Mouse (Mus musculus) kidney, postnatal 25 days (tissue): ENCODE measurements around the gene Casp7.
A peak's percentile ranks its signal among the peaks of the same experiment; 100 is the strongest.
"Not testable (repeated sequence)": the region's sequence is repeated elsewhere in the genome, so short reads cannot be mapped to it uniquely, and the experiment has no call there.

Experiments used
- DNase-seq, 2 experiments: peaks; one replicate each; pipeline ENCODE4 v3.0.0; 2021; ENCODE audit warnings: mixed read lengths in 2 of 2

Gene Casp7

DNA sequence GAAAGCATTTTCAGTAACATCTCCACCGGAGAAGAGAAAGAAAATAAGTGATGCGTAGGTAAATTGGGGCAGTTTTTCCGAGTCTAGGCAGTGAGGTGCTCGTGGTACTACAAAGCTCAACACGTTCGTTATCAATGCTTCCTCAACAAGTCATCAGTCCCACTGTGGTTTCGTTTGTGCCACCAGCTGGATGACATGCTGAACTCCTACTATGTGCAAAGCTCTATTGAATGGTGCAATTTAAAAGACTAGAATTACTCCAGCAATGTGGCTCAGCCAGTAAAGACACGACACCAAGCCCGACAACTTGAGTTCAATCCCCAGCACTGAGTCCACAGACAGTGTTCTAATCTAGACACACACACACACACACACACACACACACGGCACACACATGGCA, 10.8 kb upstream of the Casp7 start:
- DNase-seq: no peak

GRCm38 (mm10) chr19:56387726-56388302, 9.1 kb upstream of the Casp7 start:
- no peak for DNase-seq

DNA sequence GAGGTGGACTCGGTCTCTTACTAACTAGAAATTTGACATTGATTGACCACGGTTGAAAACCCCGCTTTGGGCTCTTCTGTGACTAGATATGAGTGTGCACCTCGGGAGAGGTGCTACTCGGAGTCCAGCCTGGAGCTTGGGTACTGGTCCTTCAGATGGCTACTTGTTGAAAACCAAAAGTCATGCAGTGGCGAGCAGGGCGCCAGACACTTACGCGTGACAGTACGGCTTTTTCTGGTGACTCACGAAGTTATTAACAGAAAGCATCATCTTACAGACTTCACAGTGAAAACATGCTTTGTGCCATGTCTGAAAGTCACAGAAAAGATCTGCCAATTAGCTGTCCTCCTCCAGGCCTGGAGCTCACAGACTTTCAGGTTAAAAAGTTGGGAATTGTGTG, 7.8 kb upstream of the Casp7 start:
- no peak for DNase-seq

DNA sequence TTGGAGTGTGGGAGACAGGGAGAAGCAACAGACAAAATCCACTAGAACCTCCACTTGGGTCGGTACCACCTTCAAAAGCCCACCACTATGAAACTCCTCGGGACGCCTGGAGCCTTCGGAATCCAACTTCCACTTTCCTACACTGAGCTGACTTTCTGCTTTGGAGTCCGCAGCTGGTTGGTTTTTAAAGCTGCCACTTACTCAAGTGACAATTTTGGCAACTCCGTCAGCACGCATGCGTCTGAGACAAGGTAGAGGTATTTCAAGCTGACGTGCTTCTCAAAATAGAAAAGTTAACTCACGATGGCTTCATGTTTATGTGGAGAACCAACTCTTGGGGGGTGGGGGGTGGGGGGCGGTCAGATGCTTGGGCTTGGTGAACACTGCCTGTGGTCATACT, 7.0 kb upstream of the Casp7 start, which contains the start of gene Nrap:
TSS of gene Nrap (minus strand) at position 159 of the 400 bp plus-strand sequence.
- no peak for DNase-seq

GRCm38 (mm10) chr19:56391307-56392046, 5.5 kb upstream of the Casp7 start:
- no peak for DNase-seq

- no peak for DNase-seq
Observed at GRCm38 (mm10) chr19:56393311-56393866, 3.5 kb upstream of the Casp7 start.

GRCm38 (mm10) chr19:56395183-56395935, 1.6 kb upstream of the Casp7 start:
- no peak for DNase-seq

DNA sequence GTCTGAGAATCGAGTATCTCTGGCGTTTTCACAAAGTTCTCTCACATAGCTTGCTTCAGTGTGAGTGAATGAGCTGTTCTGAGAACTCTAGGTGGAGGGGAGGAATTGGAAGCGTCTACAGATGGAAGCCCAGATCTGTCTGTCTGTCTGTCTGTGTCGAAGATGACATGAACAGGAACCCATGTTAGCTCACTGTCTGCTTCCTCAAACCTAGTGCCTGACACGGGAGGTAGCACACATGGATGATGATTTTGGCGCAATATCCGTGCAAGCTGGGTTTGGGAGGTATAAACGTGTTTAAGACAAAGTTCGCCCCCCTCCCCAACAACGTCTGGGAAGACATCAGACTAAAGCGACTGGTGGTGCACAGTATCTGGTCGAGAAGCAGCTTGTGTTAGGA, 702 bp upstream of the Casp7 start:
- DNase-seq: no peak

GRCm38 (mm10) chr19:56397663-56398527, 966 bp downstream of the Casp7 start:
- no peak for DNase-seq

DNA sequence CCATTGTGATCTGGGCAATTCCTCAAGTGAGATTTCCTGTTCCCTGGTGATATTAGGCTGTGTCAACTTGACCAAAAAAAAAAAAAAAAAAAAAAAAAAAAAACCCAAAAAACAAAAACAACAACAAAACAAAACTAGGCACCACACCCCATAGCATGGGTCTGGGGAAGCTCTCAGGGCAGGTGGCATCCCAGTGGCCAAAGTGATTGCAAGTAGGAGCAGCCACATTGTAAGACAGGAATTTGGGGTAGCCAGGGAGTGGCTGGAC, 1.5 kb downstream of the Casp7 start:
- DNase-seq: no peak

- peak; percentile 84 to 89 for DNase-seq
Observed at GRCm38 (mm10) chr19:56400200-56400599, 3.3 kb downstream of the Casp7 start.

DNA sequence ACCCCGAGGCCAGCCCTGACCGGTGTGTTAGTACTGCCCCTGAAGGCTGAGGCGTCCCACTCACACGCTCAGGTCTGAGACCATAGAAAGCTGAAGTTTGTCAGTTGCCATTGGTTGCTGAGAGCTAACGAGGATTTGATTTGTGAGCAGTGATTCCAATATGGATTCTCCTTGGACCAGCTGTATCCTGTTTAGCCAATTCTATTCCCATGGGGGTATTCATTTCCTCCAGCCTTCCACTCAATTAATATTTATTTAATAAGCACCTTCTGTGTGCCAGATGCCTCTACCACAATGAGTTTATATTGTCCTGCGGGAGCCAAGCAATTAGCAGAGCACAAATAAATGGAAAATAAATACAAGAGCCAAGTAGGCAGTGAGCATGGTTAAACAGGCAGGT, 4.9 kb downstream of the Casp7 start:
- no peak for DNase-seq

GRCm38 (mm10) chr19:56405824-56406223, 8.9 kb downstream of the Casp7 start:
- DNase-seq: no peak

- DNase-seq: peak in 1 of 2 experiments; percentile 24
Observed at GRCm38 (mm10) chr19:56406581-56406980, 9.7 kb downstream of the Casp7 start.

DNA sequence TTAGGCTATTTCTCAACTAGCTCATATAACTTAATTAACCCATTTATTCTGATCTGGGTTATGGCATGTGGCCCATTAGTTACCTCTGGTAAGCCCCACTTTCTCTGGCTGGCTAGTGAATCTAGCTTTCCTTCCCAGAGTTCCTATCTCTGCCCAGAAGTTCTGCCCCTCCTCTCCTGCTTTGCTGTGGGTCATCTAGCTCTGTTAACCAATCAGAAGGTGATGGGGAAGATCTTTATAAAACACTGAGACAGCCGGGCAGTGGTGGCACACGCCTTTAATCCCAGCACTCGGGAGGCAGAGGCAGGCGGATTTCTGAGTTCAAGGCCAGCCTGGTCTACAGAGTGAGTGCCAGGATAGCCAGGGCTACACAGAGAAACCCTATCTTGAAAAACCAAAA, 13.0 kb downstream of the Casp7 start:
- DNase-seq: not testable (repeated sequence)

GRCm38 (mm10) chr19:56418404-56418803, 21.5 kb downstream of the Casp7 start:
- DNase-seq: peak in 1 of 2 experiments; percentile 32

DNA sequence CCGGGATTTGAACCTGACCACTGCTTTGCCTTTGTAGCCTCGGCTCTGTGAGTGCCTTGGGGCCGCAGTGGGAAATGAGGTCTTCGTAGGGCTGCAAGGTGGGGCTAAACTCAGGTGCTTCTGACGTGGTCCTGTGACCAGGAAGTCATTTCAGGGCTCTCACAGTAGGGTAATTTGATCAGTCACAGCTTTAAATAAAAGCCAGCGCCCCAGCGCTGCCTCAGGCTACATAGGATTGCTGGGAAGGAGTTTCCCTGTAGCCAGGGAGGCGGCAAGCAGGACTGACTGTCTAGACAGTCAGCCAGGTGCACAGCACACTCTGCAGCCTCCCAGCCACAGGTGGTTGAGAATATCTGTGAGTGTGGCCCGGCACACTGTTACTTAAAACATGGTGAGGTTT, 22.5 kb downstream of the Casp7 start:
- no peak for DNase-seq

DNA sequence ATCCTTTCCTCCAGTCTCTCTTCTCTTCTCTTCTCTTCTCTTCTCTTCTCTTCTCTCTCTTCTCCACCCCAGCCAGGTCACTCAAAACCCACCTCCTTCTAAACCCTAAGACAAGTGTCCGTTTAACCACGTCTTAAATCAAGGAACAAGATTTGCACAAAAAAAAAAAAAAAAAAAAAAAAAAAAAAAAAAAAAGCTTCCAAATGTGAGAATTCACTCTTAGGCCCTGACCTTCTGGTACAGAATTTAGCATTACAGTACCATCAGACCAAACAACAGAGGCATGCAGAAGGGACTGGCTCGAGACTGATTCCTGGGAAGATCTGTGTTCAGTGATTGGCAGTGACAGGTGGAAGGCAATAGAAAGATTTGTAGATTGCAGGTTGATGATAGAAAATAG, 23.4 kb downstream of the Casp7 start:
- no peak for DNase-seq

DNA sequence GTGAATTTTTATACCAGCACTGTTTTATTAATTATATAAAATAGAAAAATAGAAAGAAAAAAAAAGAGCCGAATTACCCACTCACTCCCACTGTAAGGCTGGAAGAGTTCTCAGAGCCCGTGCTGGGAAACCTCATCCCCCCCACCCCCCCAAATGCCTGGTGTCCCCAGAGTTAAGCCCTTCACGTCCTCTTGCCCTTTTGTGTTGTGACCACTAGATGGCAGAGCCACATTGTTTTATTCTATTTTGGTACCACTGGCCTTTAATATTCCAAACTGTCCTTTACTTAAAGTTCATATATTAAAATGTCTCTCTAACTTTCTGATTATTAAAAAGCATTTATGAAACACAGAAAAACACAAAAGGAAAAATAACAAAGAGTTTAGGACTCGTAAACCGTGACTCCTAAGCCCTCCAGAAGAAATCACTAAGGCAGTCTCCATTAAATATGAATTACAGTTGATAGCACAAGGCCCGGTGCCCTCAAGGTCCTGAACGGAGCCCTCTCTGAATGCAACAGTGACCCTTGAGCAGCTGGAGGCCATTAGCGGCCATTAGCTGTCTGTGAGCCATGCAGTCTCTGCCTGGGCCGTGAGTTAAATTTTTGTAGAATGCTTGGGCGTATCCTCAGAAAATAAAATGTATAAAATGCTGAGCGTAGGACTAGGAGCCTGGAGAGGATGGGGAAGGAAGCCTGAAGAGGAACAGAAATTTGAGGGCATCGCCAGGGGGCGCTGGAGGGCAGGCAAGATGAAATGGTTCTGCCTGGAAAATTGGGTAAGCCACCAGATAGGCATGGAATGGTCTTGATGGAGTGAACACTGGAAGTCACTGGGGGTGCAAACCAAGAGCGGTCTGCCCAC, 25.8 kb downstream of the Casp7 start:
- peak; percentile 87 to 96 for DNase-seq

DNA sequence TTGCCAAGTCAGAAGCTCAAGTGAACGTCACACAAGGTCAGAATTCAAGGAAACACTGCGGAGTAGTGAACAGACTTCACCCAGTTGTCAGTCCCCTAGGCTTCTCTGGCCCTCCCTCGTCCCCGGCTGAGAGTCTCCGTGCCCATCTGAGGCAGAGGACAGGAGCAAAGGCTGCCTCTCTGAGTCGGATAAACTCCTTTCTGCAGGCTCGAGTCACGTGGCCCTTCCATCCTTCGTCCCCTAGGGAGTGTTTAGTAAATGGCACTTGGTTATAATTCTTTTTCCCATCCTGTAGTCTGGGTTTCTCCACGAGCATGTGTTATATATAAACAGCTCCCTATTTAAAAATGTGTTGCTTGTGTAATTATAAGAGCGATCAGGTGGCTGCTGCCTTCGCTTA, 26.4 kb downstream of the Casp7 start:
- peak; percentile 56 to 71 for DNase-seq

- DNase-seq: peak; percentile 39 to 52
Observed at GRCm38 (mm10) chr19:56424606-56425395, 27.9 kb downstream of the Casp7 start.
